Mouse (Mus musculus): ENCODE data around the gene Kdf1.
"Not testable (repeated sequence)": the region's sequence is repeated elsewhere in the genome, so short reads cannot be mapped to it uniquely, and the experiment has no call there.

Gene Kdf1

GRCm38 (mm10) chr4:133497461-133498159, 21.2 kb upstream of the Kdf1 start:
- peak; percentile 57 for DNase-seq

- peak; percentile 87 for DNase-seq
Observed at GRCm38 (mm10) chr4:133498160-133498724, 20.5 kb upstream of the Kdf1 start, which contains the start of gene Trnp1. Trnp1 (minus strand) TSS chr4:133498550.

GRCm38 (mm10) chr4:133501514-133501913, 17.2 kb upstream of the Kdf1 start:
- DNase-seq, result no peak

- no peak for DNase-seq
Observed at GRCm38 (mm10) chr4:133504300-133504699, 14.5 kb upstream of the Kdf1 start.

GRCm38 (mm10) chr4:133504755-133505485, 13.8 kb upstream of the Kdf1 start:
- no peak for DNase-seq

GRCm38 (mm10) chr4:133506573-133506972, 12.2 kb upstream of the Kdf1 start:
- no peak for DNase-seq

GRCm38 (mm10) chr4:133508990-133509389, 9.8 kb upstream of the Kdf1 start:
- DNase-seq, result peak; percentile 70

- peak; percentile 45 for DNase-seq
Observed at GRCm38 (mm10) chr4:133511050-133511449, 7.7 kb upstream of the Kdf1 start.

- not testable (repeated sequence) for DNase-seq
Observed at GRCm38 (mm10) chr4:133512511-133512910, 6.3 kb upstream of the Kdf1 start.

- DNase-seq, result peak; percentile 87
Observed at GRCm38 (mm10) chr4:133512972-133513371, 5.8 kb upstream of the Kdf1 start.

- no peak for DNase-seq
Observed at GRCm38 (mm10) chr4:133519369-133519665, 554 bp downstream of the Kdf1 start.

GRCm38 (mm10) chr4:133521502-133521901, 2.7 kb downstream of the Kdf1 start:
- no peak for DNase-seq

- no peak for DNase-seq
Observed at GRCm38 (mm10) chr4:133527788-133528187, 9.0 kb downstream of the Kdf1 start.

GRCm38 (mm10) chr4:133532777-133533176, 14.0 kb downstream of the Kdf1 start:
- DNase-seq, result no peak

- no peak for DNase-seq
Observed at GRCm38 (mm10) chr4:133536081-133536480, 17.3 kb downstream of the Kdf1 start.

- no peak for DNase-seq
Observed at GRCm38 (mm10) chr4:133536652-133537051, 17.9 kb downstream of the Kdf1 start.

GRCm38 (mm10) chr4:133545272-133546231, 26.8 kb downstream of the Kdf1 start, which contains the start of gene Nudc:
Nudc (minus strand) TSS chr4:133545996.
- peak; percentile 96 for DNase-seq

GRCm38 (mm10) chr4:133552029-133552428, 33.3 kb downstream of the Kdf1 start:
- DNase-seq, result no peak

GRCm38 (mm10) chr4:133552768-133553447, 34.1 kb downstream of the Kdf1 start, which contains the start of gene Nr0b2:
Nr0b2 (plus strand) TSS chr4:133553376.
- no peak for DNase-seq

- no peak for DNase-seq
Observed at GRCm38 (mm10) chr4:133553448-133554330, 34.9 kb downstream of the Kdf1 start.
